Mouse (Mus musculus) left cerebral cortex, adult 11 months (tissue): Measurements from ENCODE around the gene Zfp503.

ENCODE experiments used
- DNase-seq: peaks from one replicate; pipeline ENCODE4 v3.0.0; 2022; ENCODE audit warnings: low spot score

The Zfp503 gene

DNA sequence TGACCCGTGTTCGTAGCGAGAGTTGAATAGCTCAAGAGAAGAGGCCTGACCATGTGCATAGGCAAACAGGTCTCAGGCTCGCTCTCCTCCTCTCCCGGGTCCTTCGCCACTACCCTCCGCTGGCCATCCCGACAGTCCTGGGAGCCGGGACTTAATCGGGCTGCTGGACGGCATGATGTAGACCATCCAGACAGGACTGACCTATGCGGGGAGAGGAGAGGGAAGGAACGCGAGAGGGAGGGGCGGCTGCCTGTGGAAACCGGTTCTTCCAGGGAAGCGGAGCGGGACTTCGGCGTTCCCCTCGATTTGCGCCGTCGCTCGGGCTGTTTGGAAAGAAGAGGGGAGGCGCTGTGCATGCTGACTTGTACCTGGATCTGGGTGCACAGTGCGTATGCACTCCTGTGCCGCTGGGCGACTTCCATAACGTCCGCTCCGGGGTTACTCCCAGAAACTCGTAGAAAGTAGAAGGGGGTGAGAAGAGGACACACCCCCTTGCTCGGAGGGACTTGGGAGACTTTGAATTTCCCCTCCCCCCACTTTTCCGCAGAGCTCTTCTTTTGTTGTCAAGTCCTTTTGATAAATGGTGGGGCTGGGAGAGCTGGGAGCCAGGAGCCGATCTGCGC is at the start of gene Zfp503:
TSS of gene Zfp503 (minus strand) at position 311 of the 623 bp plus-strand sequence.
- DNase-seq, result no peak

GRCm38 (mm10) chr14:22037498-22038131 is 48.2 kb upstream of the Zfp503 start:
- no peak for DNase-seq

- no peak for DNase-seq
These were observed 47.5 kb upstream of the Zfp503 start for GRCm38 (mm10) chr14:22036802-22037497.

GRCm38 (mm10) chr14:22036338-22036737 is 46.9 kb upstream of the Zfp503 start:
- no peak for DNase-seq

GRCm38 (mm10) chr14:22035900-22036299 is 46.5 kb upstream of the Zfp503 start:
- DNase-seq, result no peak

DNA sequence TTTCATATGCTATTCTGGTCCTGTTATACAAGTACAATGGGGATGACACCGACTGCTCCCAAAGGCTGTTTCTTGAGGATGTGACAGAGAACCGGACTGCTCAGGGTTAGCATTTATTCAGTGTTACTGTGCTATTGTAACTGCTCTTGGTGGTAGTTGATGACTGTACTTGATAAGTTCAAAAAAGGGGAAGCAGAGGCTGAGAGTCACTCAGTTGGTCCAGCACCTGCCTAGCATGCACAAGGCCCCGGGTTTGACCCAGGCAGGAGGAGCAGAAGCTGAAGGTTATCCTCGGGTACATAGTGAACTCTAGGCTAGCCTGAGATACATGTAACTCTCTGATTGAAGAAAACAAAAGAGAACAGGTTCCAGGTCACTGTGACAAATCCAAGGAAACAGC is 34.1 kb upstream of the Zfp503 start:
- no peak for DNase-seq

DNA sequence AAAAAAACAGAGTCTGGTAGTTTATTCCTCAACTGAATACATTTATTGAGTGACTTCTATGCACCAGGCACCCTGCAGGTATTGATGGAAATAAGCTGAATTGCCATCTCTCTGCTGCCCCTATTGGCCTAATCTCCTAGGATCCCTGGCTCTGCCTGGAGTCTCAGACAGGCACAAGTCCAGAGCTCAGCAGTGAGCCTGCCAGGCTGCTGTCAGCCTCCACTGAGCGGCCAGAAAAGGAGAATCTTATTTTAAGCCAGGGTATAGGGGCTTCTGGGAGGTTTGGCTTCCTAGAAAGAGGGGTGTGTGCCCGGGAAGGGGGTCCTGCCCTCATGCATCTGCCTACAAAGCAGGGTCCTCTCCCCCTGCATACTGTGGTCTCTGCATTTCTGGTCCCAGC is 31.5 kb upstream of the Zfp503 start:
- no peak for DNase-seq

DNA sequence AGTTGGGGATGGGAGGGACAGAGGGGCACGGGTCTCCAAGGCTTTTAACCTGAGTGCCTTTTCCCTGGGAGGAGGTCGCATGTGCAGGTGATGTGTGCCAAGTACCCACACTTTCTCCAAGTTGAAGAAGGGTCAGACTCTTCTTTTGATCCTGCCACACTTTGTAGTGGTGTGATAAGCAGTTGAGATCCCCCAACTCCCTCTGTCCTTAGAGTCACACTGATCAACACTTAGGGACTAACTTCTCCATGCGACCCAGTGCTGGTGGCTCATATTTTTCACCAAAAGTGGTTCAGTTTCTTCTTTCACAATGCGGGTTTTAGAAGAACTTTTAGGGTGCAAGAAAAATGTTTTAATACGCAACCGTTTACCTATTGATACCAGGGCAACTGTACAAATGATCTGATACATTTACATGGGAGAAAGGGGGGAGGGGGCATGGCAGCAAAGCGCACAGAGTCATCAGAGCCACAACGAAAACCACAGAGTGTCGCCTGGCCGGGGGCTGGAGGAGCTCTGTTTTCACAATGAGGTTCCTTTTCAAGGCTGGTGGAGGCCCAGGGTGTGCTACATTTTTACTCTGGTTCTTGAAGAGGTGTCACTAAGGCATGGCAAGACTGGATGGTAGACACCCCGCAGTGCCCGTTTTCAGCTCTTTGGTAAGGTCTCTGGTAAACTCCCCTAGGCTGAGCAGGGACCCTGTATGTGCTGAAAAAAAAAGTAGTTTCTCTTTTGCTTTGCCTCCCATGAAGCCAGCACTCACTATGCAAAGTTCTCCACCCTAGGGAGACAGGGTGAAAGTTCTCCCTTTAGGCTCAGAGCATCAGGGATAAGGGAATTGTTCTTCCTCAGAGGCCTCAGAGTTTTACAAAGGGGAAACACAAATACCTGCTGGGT is 30.8 kb upstream of the Zfp503 start:
- DNase-seq, result no peak

- DNase-seq, result no peak
These were observed 30.0 kb upstream of the Zfp503 start, which contains the start of gene Lrmda for GRCm38 (mm10) chr14:22019252-22019948. Lrmda (plus strand) TSS chr14:22019712.

- DNase-seq, result no peak
These were observed 27.6 kb upstream of the Zfp503 start for GRCm38 (mm10) chr14:22017011-22017410.

- DNase-seq, result no peak
These were observed 25.4 kb upstream of the Zfp503 start for GRCm38 (mm10) chr14:22014781-22015180.

DNA sequence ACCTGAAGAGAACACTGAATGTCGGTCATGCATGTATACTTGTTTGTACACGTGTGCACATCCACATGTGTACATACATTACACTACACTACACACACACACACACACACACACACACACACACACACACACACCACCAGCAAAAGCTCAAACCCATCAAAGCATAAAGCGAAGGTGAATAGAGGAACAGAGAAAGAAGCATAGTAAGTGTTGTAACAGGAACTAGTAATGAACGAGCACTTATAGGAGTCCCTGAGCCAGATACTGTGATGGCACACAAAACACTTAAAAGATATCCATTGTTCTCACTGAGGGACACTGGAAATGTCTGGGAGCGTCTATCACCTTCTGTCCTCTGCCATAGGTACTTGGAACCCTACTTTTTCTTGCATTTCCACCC is 24.9 kb upstream of the Zfp503 start:
- no peak for DNase-seq

GRCm38 (mm10) chr14:22007006-22007405 is 17.6 kb upstream of the Zfp503 start:
- DNase-seq, result no peak

- no peak for DNase-seq
These were observed 15.5 kb upstream of the Zfp503 start for GRCm38 (mm10) chr14:22004943-22005342.

- no peak for DNase-seq
These were observed 14.2 kb upstream of the Zfp503 start for GRCm38 (mm10) chr14:22003631-22004030.

DNA sequence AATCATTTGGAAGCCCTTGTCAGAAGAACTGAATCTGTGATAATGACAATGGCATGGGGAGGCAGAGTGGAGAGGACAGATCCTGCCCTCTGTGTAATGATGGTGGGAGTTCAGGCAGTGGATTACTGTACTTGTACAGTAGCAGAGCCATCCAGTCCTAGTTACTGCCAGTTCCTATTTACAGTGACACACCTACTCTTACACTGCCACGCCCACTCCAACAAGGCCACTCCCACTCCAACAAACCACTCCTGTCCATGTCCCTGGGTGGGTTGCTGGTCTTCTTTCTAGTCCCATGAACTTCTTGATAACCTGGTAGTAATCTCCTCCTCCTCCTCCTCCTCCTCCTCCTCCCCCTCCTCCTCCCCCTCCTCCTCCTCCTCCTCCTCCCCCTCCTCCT is 13.8 kb upstream of the Zfp503 start:
- no peak for DNase-seq

DNA sequence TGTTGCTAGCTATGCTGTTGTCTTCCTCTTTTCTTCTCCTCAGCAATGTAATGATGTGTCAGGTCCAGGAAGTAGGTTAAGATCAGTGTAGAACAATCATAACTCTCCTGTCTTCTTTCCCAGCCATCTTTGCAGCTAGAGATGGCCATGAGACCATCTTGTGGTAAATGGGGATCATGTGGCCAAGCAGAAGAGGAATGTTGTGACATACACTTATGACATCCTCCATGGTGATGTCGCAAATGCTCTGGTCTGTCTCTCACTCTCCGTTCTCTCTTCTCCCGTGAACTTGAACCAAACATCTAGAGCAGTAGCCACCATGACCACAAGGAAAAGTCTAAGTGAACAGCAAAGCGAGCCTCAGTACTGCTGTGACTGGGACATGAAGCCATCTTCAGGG is 10.2 kb upstream of the Zfp503 start:
- DNase-seq, result no peak

- no peak for DNase-seq
These were observed 5.8 kb upstream of the Zfp503 start for GRCm38 (mm10) chr14:21995031-21995754.

GRCm38 (mm10) chr14:21994061-21994990 is 4.9 kb upstream of the Zfp503 start:
- DNase-seq, result no peak
